20 mouse cellular contexts compared by ENCODE assay signal in genomic region chr2:72405621-72406555, GRCm38 (mm10).
DNase-seq lines count a peak whose midpoint lies in the region; ATAC-seq and TF ChIP-seq lines count a peak whose summit lies in the region.
"Had no signal": no experiment of that assay in that cellular context is flagged by ENCODE, and none has a peak within 500 bp of the region (broad histone marks: within the 10 kb centered on the region; RNA-seq: fewer than 3 reads in every experiment).

No protein-coding gene starts in this region.

- intact Hi-C loops in heart, adult 2 months (cut with DNase I) = no loop called here

- ATAC-seq in heart, embryonic 16.5 days (replicated peaks; ENCODE audit: extremely low read depth, insufficient read depth, low FRiP score) = no peak
- ATAC-seq in forebrain, embryonic 12.5 days (ENCODE audit: low FRiP score) = no peak
- ATAC-seq: forebrain, embryonic 14.5 days; inflammation-experienced regulatory T-cells, adult 6 months had no signal

- TF ChIP-seq POLR2A in heart, adult 2 months (IDR thresholded peaks at IDR 0.05; ENCODE audit: insufficient read depth, low read depth, low read length) = no peak
- no peak for TF ChIP-seq POLR2A in bone marrow, adult 2 months (IDR thresholded peaks at IDR 0.05; ENCODE audit: borderline replicate concordance, control insufficient read depth, low read depth, low read length)

- no peak for TF ChIP-seq CTCF in heart, adult 2 months (IDR thresholded peaks at IDR 0.05)
- TF ChIP-seq CTCF in bone marrow, adult 2 months (IDR thresholded peaks at IDR 0.05; ENCODE audit: control insufficient read depth, insufficient read depth, low read length) = no peak

- no peak overlapping the region for H3K4me3 ChIP-seq in heart, embryonic 16.5 days (ENCODE audit: low read length)
- no peak overlapping the region for H3K4me3 ChIP-seq in heart, adult 2 months
- H3K4me3 ChIP-seq in bone marrow, adult 2 months (replicated peaks; ENCODE audit: control insufficient read depth, low read depth, low read length) = no peak overlapping the region
- no peak overlapping the region for H3K4me3 ChIP-seq in forebrain, embryonic 12.5 days (replicated peaks)
- H3K4me3 ChIP-seq: gastrocnemius, adult 2 months; heart, embryonic 13.5 days; hindbrain, embryonic 10.5 days; hindbrain, embryonic 15.5 days had no signal

- peaks cover 16% of the 10 kb centered on the region for H3K36me3 ChIP-seq in heart, embryonic 16.5 days (ENCODE audit: control insufficient read depth, insufficient read depth)
- H3K36me3 ChIP-seq in heart, adult 2 months (ENCODE audit: control insufficient read depth, insufficient read depth, low read length) = no peaks in the 10 kb centered on the region
- no peaks in the 10 kb centered on the region for H3K36me3 ChIP-seq in forebrain, embryonic 12.5 days (replicated peaks)
- H3K36me3 ChIP-seq: hindbrain, embryonic 10.5 days; hindbrain, embryonic 15.5 days had no signal

- 81% methylated on average over 12 of the region's 12 CpGs for WGBS in heart, embryonic 16.5 days
- 73% methylated on average over 12 of the region's 12 CpGs for WGBS in heart, adult 2 months
- WGBS in bone marrow, adult 2 months = 61% methylated on average over 12 of the region's 12 CpGs
- WGBS in forebrain, embryonic 12.5 days = 85% methylated on average over 12 of the region's 12 CpGs

- H3K27ac ChIP-seq in heart, embryonic 16.5 days (ENCODE audit: low read length) = peak overlapping the region; percentile 29; the same call in 1 of the 2 replicates
- no peak overlapping the region for H3K27ac ChIP-seq in heart, adult 2 months
- peak overlapping the region; percentile 10; the same call in 1 of the 2 replicates for H3K27ac ChIP-seq in bone marrow, adult 2 months (ENCODE audit: control insufficient read depth, insufficient read depth, low read depth, low read length, poor library complexity)
- H3K27ac ChIP-seq in forebrain, embryonic 12.5 days = no peak overlapping the region
- H3K27ac ChIP-seq: gastrocnemius, adult 2 months; heart, embryonic 13.5 days; hindbrain, embryonic 10.5 days; hindbrain, embryonic 15.5 days had no signal

- no peaks in the 10 kb centered on the region for H3K79me2 ChIP-seq in heart, adult 2 months (replicated peaks; ENCODE audit: control insufficient read depth, insufficient read depth, low read length)

- no peak for TF ChIP-seq EP300 in heart, adult 2 months (IDR thresholded peaks at IDR 0.05; ENCODE audit: insufficient read depth, low read depth, low read length)

- no peak overlapping the region for H3K9ac ChIP-seq in heart, embryonic 16.5 days (ENCODE audit: low read length)
- no peak overlapping the region for H3K9ac ChIP-seq in heart, adult 2 months (ENCODE audit: low read depth, low read length)
- H3K9ac ChIP-seq in forebrain, embryonic 12.5 days = no peak overlapping the region
- H3K9ac ChIP-seq: heart, embryonic 13.5 days; hindbrain, embryonic 15.5 days had no signal

- no peak for DNase-seq in heart, adult 2 months
- DNase-seq in thymus, postnatal 0 days (ENCODE audit: low spot score) = peak; percentile 85
- DNase-seq in thymus, postnatal 36 days = peak; percentile 59 to 77
- no peak for DNase-seq in embryo, embryonic 9.5 days (ENCODE audit: extremely low spot score)
- DNase-seq: adrenal gland, postnatal 10 days; cerebellum, adult 11-12 months; cerebellum, adult 9-10 months; cerebellum, postnatal 25 days; gastrocnemius, adult 2 months; heart, postnatal 14 days; kidney, adult 11 months had no signal

- 0 out of 2 replicates have a peak, but pooled peaks cover 3% of the 10 kb centered on the region for H3K4me1 ChIP-seq in heart, embryonic 16.5 days (ENCODE audit: control insufficient read depth, insufficient read depth, low read length)
- no peaks in the 10 kb centered on the region for H3K4me1 ChIP-seq in heart, adult 2 months (ENCODE audit: control insufficient read depth, insufficient read depth, low read length)
- peaks cover 3% of the 10 kb centered on the region; the same call in 1 of the 2 replicates for H3K4me1 ChIP-seq in bone marrow, adult 2 months (ENCODE audit: control insufficient read depth, insufficient read depth, low read length)
- H3K4me1 ChIP-seq in forebrain, embryonic 12.5 days = peaks cover 16% of the 10 kb centered on the region

- H3K27me3 ChIP-seq in heart, embryonic 16.5 days (ENCODE audit: control insufficient read depth, insufficient read depth, low read length) = no peaks in the 10 kb centered on the region
- H3K27me3 ChIP-seq in heart, adult 2 months (ENCODE audit: control insufficient read depth, insufficient read depth, low read length) = no peaks in the 10 kb centered on the region
- peaks cover 9% of the 10 kb centered on the region; the same call in 1 of the 2 replicates for H3K27me3 ChIP-seq in forebrain, embryonic 12.5 days
- H3K27me3 ChIP-seq: heart, embryonic 13.5 days; hindbrain, embryonic 15.5 days had no signal

- no peaks in the 10 kb centered on the region for H3K9me3 ChIP-seq in heart, embryonic 16.5 days (replicated peaks; ENCODE audit: control insufficient read depth, low read length)
- no peaks in the 10 kb centered on the region for H3K9me3 ChIP-seq in forebrain, embryonic 12.5 days
- H3K9me3 ChIP-seq: G1E; heart, embryonic 13.5 days; hindbrain, embryonic 10.5 days; hindbrain, embryonic 15.5 days had no signal

- H3K4me2 ChIP-seq in heart, embryonic 16.5 days (ENCODE audit: low read depth, low read length) = no peak overlapping the region
- H3K4me2 ChIP-seq in forebrain, embryonic 12.5 days = no peak overlapping the region
- H3K4me2 ChIP-seq: heart, embryonic 13.5 days; hindbrain, embryonic 15.5 days had no signal

Comparison
In these comparisons a context has a peak if more than half of its experiments do, and no peak if none do; other contexts are left out.
1. H3K27ac ChIP-seq: peak in heart, embryonic 16.5 days (single experiment) and bone marrow, adult 2 months (single experiment); none in heart, adult 2 months (single experiment) and forebrain, embryonic 12.5 days (single experiment).
2. DNase-seq: peak in thymus, postnatal 0 days (single experiment) and thymus, postnatal 36 days (2 of 2); none in heart, adult 2 months (0 of 2) and embryo, embryonic 9.5 days (single experiment).